Mouse (Mus musculus) embryonic facial prominence, embryonic 10.5 days (tissue): ENCODE results near the gene Tssk4. TPM values are rescaled to one million over a fixed set of nuclear protein-coding genes. Genes with fewer than 3 reads are reported as not detected.

ENCODE experiments used
- DNase-seq: peaks from one replicate; pipeline ENCODE4 v3.0.0-alpha.2; 2017; ENCODE audit warnings: low spot score
- H3K27ac ChIP-seq: fragments of 300-500 bp; sonication (generic); replicated peaks from 2 replicates; pipeline ENCODE4 v1.5.1; 2016; ENCODE audit warnings: mild to moderate bottlenecking
- H3K27me3 ChIP-seq: fragments of 300-500 bp; sonication (generic); replicated peaks from 2 replicates; pipeline ENCODE4 v1.6.1; 2016; ENCODE audit warnings: low read depth, mild to moderate bottlenecking; ENCODE audit not compliant: poor library complexity, severe bottlenecking
- H3K36me3 ChIP-seq: fragments of 300-500 bp; sonication (generic); replicated peaks from 2 replicates; pipeline ENCODE4 v1.6.1; 2016; ENCODE audit warnings: mild to moderate bottlenecking, moderate library complexity
- H3K4me1 ChIP-seq: fragments of 300-500 bp; sonication (generic); 2 replicates; pipeline ENCODE4 v1.6.1; 2016
- H3K4me3 ChIP-seq: fragments of 300-500 bp; sonication (generic); 2 replicates; pipeline ENCODE4 v1.5.1; 2016; ENCODE audit warnings: mild to moderate bottlenecking, moderate library complexity
- H3K9me3 ChIP-seq: fragments of 300-500 bp; sonication (generic); 2 replicates; pipeline ENCODE4 v1.6.1; 2016; ENCODE audit warnings: mild to moderate bottlenecking
- WGBS: fragments of 180-500 bp; shearing (Covaris S2); methylation state at CpG from one replicate; pipeline ENCODE4 v1.1.7; 2016; 5-methylcytosine and 5-hydroxymethylcytosine counted together
- polyA plus RNA-seq: library from polyadenylated mRNA; unstranded; fragments of >200 nt; fragmentation: Nextera tagmentation; extraction: Ambion mirVana; gene quantifications from 2 replicates; pipeline ENCODE4 v1.2.1, GENCODE M21; 2016

Tssk4 gene
- polyA plus RNA-seq, 1 experiment from 2014 or later, result 0.74 TPM

DNA sequence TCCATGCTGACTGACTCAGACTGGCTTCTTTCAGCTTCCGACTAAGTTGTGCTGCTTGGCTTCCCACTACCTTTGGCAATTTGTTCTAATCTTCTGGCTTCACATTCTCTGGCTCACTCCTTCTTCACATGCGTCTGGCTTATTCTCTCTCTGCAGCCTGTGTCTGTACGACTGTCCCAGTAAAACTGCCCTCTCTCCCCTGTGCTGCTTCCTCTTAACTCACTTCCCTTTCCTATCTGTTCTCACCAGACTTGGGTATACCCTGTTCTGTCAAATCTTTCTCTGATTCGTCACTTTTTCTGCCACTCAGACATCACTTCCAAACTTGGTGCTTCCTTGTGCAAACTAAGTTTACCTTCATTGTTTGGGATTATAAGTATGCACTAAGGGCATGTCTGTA lies 47.2 kb downstream of the Tssk4 start:
- no peak overlapping the region for H3K27ac ChIP-seq
- no peaks in the 10 kb centered on the region for H3K9me3 ChIP-seq
- H3K4me3 ChIP-seq, result no peak overlapping the region
- no peaks in the 10 kb centered on the region for H3K36me3 ChIP-seq
- no peak for DNase-seq
- no peaks in the 10 kb centered on the region for H3K27me3 ChIP-seq
- WGBS, result 83% methylated on average over 4 of the region's 4 CpGs
- peaks cover 3% of the 10 kb centered on the region; the same call in 1 of the 2 replicates for H3K4me1 ChIP-seq

DNA sequence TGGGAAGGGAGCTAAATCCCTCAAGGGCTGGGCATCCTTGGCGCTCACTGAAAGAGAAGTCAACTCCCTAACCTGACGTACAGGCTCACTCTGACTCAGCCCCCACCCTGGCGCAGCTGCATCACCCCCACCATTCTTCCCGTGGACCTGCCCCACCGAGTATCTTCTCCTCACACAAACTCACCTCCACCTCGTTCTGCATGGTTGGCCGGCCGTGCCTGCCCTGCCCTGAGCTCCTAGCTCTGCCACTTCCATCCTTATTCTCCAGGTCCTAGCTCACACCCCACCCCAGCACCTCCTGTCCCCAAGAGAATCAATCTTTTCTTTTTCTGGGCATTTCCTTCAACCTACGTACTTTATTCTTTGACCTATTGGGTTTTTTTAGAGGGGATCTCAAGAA lies 51.1 kb downstream of the Tssk4 start:
- DNase-seq, result no peak
- H3K4me3 ChIP-seq, result no peak overlapping the region
- peaks cover 3% of the 10 kb centered on the region; the same call in 1 of the 2 replicates for H3K4me1 ChIP-seq
- no peaks in the 10 kb centered on the region for H3K27me3 ChIP-seq
- 65% methylated on average over 9 of the region's 9 CpGs for WGBS
- no peak overlapping the region for H3K27ac ChIP-seq
- H3K36me3 ChIP-seq, result no peaks in the 10 kb centered on the region
- no peaks in the 10 kb centered on the region for H3K9me3 ChIP-seq

Other genes starting within 250 kb of the Tssk4 start
- gene Dhrs4, start 171.4 kb upstream of the Tssk4 start, polyA plus RNA-seq, result 77.3 and 88.4 TPM in 2 replicates
- gene Carmil3, start 159.5 kb upstream of the Tssk4 start, polyA plus RNA-seq, result 3.4 and 3.5 TPM in 2 replicates
- gene Cpne6, start 139.7 kb upstream of the Tssk4 start, polyA plus RNA-seq, result 0.59 and 0.64 TPM in 2 replicates
- 0.05 TPM in 1 of 2 replicates, not detected in the other for gene Nrl, start 125.2 kb upstream of the Tssk4 start, polyA plus RNA-seq
- 20.7 and 23.6 TPM in 2 replicates for gene Pck2, start 109.9 kb upstream of the Tssk4 start, polyA plus RNA-seq
- gene Dcaf11, start 90.2 kb upstream of the Tssk4 start, polyA plus RNA-seq, result 65.9 and 74.1 TPM in 2 replicates
- not detected in 2 replicates for gene A730061H03Rik, start 89.8 kb upstream of the Tssk4 start, polyA plus RNA-seq
- gene Fitm1, start 74.6 kb upstream of the Tssk4 start, polyA plus RNA-seq, result 0.62 and 1.1 TPM in 2 replicates
- 105 and 108 TPM in 2 replicates for gene Psme1, start 72.1 kb upstream of the Tssk4 start, polyA plus RNA-seq
- gene Emc9, start 64.9 kb upstream of the Tssk4 start, polyA plus RNA-seq, result 6.0 and 6.6 TPM in 2 replicates
- gene Psme2, start 59.1 kb upstream of the Tssk4 start, polyA plus RNA-seq, result 173 and 186 TPM in 2 replicates
- gene Rnf31, start 58.5 kb upstream of the Tssk4 start, polyA plus RNA-seq, result 18.6 and 21.4 TPM in 2 replicates
- gene Irf9, start 46.6 kb upstream of the Tssk4 start, polyA plus RNA-seq, result 7.2 and 8.0 TPM in 2 replicates
- gene Rec8, start 32.1 kb upstream of the Tssk4 start, polyA plus RNA-seq, result 6.5 and 7.1 TPM in 2 replicates
- 118 and 126 TPM in 2 replicates for gene Ipo4, start 14.2 kb upstream of the Tssk4 start, polyA plus RNA-seq
- gene Gm49378, start 12.3 kb upstream of the Tssk4 start, polyA plus RNA-seq, result 0.89 and 1.4 TPM in 2 replicates
- 78.3 and 79.3 TPM in 2 replicates for gene Tm9sf1, start 6.4 kb upstream of the Tssk4 start, polyA plus RNA-seq
- gene Mdp1, start 10.3 kb downstream of the Tssk4 start, polyA plus RNA-seq, result 62.1 and 66.3 TPM in 2 replicates
- gene Gmpr2, start 21.8 kb downstream of the Tssk4 start, polyA plus RNA-seq, result 60.7 and 64.7 TPM in 2 replicates
- 628 and 638 TPM in 2 replicates for gene Nedd8, start 21.9 kb downstream of the Tssk4 start, polyA plus RNA-seq
- 65.8 and 69.2 TPM in 2 replicates for gene Tinf2, start 31.6 kb downstream of the Tssk4 start, polyA plus RNA-seq
- 0.70 and 0.90 TPM in 2 replicates for gene Tgm1, start 63.7 kb downstream of the Tssk4 start, polyA plus RNA-seq
- 29.7 and 35.3 TPM in 2 replicates for gene Rabggta, start 72.1 kb downstream of the Tssk4 start, polyA plus RNA-seq
- 57.4 and 69.6 TPM in 2 replicates for gene Dhrs1, start 95.5 kb downstream of the Tssk4 start, polyA plus RNA-seq
- gene Nop9, start 95.5 kb downstream of the Tssk4 start, polyA plus RNA-seq, result 59.1 and 64.5 TPM in 2 replicates
- gene Cideb, start 108.3 kb downstream of the Tssk4 start, polyA plus RNA-seq, result 0.16 TPM in 1 of 2 replicates, not detected in the other
- gene Ltb4r2, start 111.2 kb downstream of the Tssk4 start, polyA plus RNA-seq, result 0.13 and 0.39 TPM in 2 replicates
- gene Ltb4r1, start 115.8 kb downstream of the Tssk4 start, polyA plus RNA-seq, result 0.10 and 0.35 TPM in 2 replicates
- 10.7 and 11.4 TPM in 2 replicates for gene Adcy4, start 133.9 kb downstream of the Tssk4 start, polyA plus RNA-seq
- gene Ripk3, start 138.7 kb downstream of the Tssk4 start, polyA plus RNA-seq, result 21.4 and 24.1 TPM in 2 replicates
- gene Nfatc4, start 173.0 kb downstream of the Tssk4 start, polyA plus RNA-seq, result 94.5 and 113 TPM in 2 replicates
- gene Nynrin, start 203.8 kb downstream of the Tssk4 start, polyA plus RNA-seq, result 36.0 and 38.1 TPM in 2 replicates
- gene Cbln3, start 234.2 kb downstream of the Tssk4 start, polyA plus RNA-seq, result 0.09 and 0.15 TPM in 2 replicates
- gene Khnyn, start 234.8 kb downstream of the Tssk4 start, polyA plus RNA-seq, result 31.0 and 33.0 TPM in 2 replicates